Comparison of ENCODE assay signal across 8 mouse cellular contexts in genomic region chr10:128748252-128748864, GRCm38 (mm10). TPM values are rescaled to one million over a fixed set of nuclear protein-coding genes. Genes with fewer than 3 reads are reported as not detected.
DNase-seq lines count a peak whose midpoint lies in the region; ATAC-seq and TF ChIP-seq lines count a peak whose summit lies in the region.

No protein-coding gene starts in this region.

- peak; percentile 95 for ATAC-seq in forebrain, embryonic 15.5 days (replicated peaks)
- ATAC-seq in lung, embryonic 14.5 days (ENCODE audit: insufficient read depth) = peak; percentile 82

- WGBS in forebrain, embryonic 15.5 days = under 1% methylated on average over 37 of the region's 37 CpGs
- WGBS in lung, embryonic 14.5 days = under 1% methylated on average over 37 of the region's 37 CpGs
- under 1% methylated on average over 37 of the region's 37 CpGs for WGBS in olfactory bulb, adult 2 months

- DNase-seq in MEL-GATA-1-ER (ENCODE audit: extremely low read depth, low read depth) = peak; percentile 83
- peak; percentile 84 for DNase-seq in cerebellum, adult 11-12 months
- DNase-seq in heart, postnatal 4 days = peak; percentile 79
- peak; percentile 67 to 68 for DNase-seq in layer of hippocampus, adult 2 months (ENCODE audit: low spot score in 2 of 2)
- peak; percentile 92 for DNase-seq in lung, embryonic 14.5 days
- DNase-seq in thymus, postnatal 0 days (ENCODE audit: low spot score) = peak; percentile 95

- peak; percentile 45; the same call in 1 of the 2 replicates for TF ChIP-seq POLR2A in olfactory bulb, adult 2 months (IDR thresholded peaks at IDR 0.05; ENCODE audit: insufficient read depth, low read depth, low read length)

- peak overlapping the region; percentile 86 for H3K4me2 ChIP-seq in forebrain, embryonic 15.5 days (replicated peaks)
- peak overlapping the region; percentile 91 for H3K4me2 ChIP-seq in lung, embryonic 14.5 days

- H3K27ac ChIP-seq in forebrain, embryonic 15.5 days (replicated peaks) = peak overlapping the region; percentile 92
- peak overlapping the region; percentile 93 for H3K27ac ChIP-seq in layer of hippocampus, adult 2 months
- H3K27ac ChIP-seq in lung, embryonic 14.5 days (ENCODE audit: low read depth) = peak overlapping the region; percentile 98
- H3K27ac ChIP-seq in olfactory bulb, adult 2 months (ENCODE audit: insufficient read depth, low read depth, low read length) = peak overlapping the region; percentile 92

- peak overlapping the region; percentile 83 for H3K4me3 ChIP-seq in forebrain, embryonic 15.5 days
- H3K4me3 ChIP-seq in layer of hippocampus, adult 2 months = peak overlapping the region; percentile 77
- peak overlapping the region; percentile 72 for H3K4me3 ChIP-seq in lung, embryonic 14.5 days (ENCODE audit: low read depth, low read length)
- H3K4me3 ChIP-seq in olfactory bulb, adult 2 months (ENCODE audit: insufficient read depth, low read depth, low read length) = peak overlapping the region; percentile 91

- peak; percentile 66 for TF ChIP-seq CTCF in layer of hippocampus, adult 2 months (conservative IDR thresholded peaks at IDR 0.05)
- peak; percentile 56 for TF ChIP-seq CTCF in lung, embryonic 14.5 days (IDR thresholded peaks at IDR 0.05; ENCODE audit: low read depth)
- peak; percentile 63; the same call in 1 of the 2 replicates for TF ChIP-seq CTCF in olfactory bulb, adult 2 months (IDR thresholded peaks at IDR 0.05; ENCODE audit: insufficient read depth, low read depth, low read length)

- 0 out of 2 replicates have a peak, but pooled peaks cover 2% of the 10 kb centered on the region for H3K36me3 ChIP-seq in forebrain, embryonic 15.5 days
- peaks cover 9% of the 10 kb centered on the region; the same call in 1 of the 2 replicates for H3K36me3 ChIP-seq in lung, embryonic 14.5 days (ENCODE audit: insufficient read depth)

- H3K9ac ChIP-seq in forebrain, embryonic 15.5 days (replicated peaks) = peak overlapping the region; percentile 70
- peak overlapping the region; percentile 86 for H3K9ac ChIP-seq in lung, embryonic 14.5 days

- no peaks in the 10 kb centered on the region for H3K9me3 ChIP-seq in forebrain, embryonic 15.5 days
- no peaks in the 10 kb centered on the region for H3K9me3 ChIP-seq in lung, embryonic 14.5 days (ENCODE audit: low read depth, low read length)

- peaks cover 36% of the 10 kb centered on the region for H3K4me1 ChIP-seq in forebrain, embryonic 15.5 days
- H3K4me1 ChIP-seq in lung, embryonic 14.5 days (ENCODE audit: insufficient read depth) = peaks cover 11% of the 10 kb centered on the region; the same call in 1 of the 2 replicates
- peaks cover 12% of the 10 kb centered on the region for H3K4me1 ChIP-seq in olfactory bulb, adult 2 months (ENCODE audit: control insufficient read depth, insufficient read depth, low read length)

- peaks cover 19% of the 10 kb centered on the region; the same call in 1 of the 2 replicates for H3K27me3 ChIP-seq in forebrain, embryonic 15.5 days
- H3K27me3 ChIP-seq in lung, embryonic 14.5 days (ENCODE audit: insufficient read depth, low read length) = no peaks in the 10 kb centered on the region

RNA-seq across cellular contexts. Expression of gene Pym1, which starts 0.7 kb away (rescaled TPM):
- 42.9 and 47.2 TPM in 2 replicates for polyA plus RNA-seq in forebrain, embryonic 15.5 days (2015; fragmentation: Nextera tagmentation; extraction: Ambion mirVana)
- total RNA-seq in heart, postnatal 4 days (2021) = 10 to 100 TPM; 20.3 to 21.9 TPM
- total RNA-seq in layer of hippocampus, adult 2 months (2021) = 10 to 100 TPM; 22.0 to 30.6 TPM
- 37.4 and 39.1 TPM in 2 replicates for polyA plus RNA-seq in lung, embryonic 14.5 days (2014; fragmentation: Nextera tagmentation; extraction: Ambion mirVana)
- not detected in 2 replicates for polyA plus RNA-seq in olfactory bulb, adult 2 months (2012; ENCODE audit: insufficient read depth, insufficient read length, low replicate concordance, missing spikeins)
- polyA plus RNA-seq in thymus, postnatal 0 days (2015; fragmentation: Nextera tagmentation; extraction: Ambion mirVana) = 74.7 and 79.2 TPM in 2 replicates

RNA-seq across cellular contexts. Expression of gene Dgka, which starts 3.7 kb away (rescaled TPM):
- 4.2 and 4.5 TPM in 2 replicates for polyA plus RNA-seq in forebrain, embryonic 15.5 days (2015; fragmentation: Nextera tagmentation; extraction: Ambion mirVana)
- total RNA-seq in heart, postnatal 4 days (2021) = 1 to 10 TPM; 5.3 to 6.5 TPM
- total RNA-seq in layer of hippocampus, adult 2 months (2021) = 10 to 100 TPM; 11.4 to 11.5 TPM
- polyA plus RNA-seq in lung, embryonic 14.5 days (2014; fragmentation: Nextera tagmentation; extraction: Ambion mirVana) = 6.9 and 7.0 TPM in 2 replicates
- 167 TPM in 1 of 2 replicates, not detected in the other for polyA plus RNA-seq in olfactory bulb, adult 2 months (2012; ENCODE audit: insufficient read depth, insufficient read length, low replicate concordance, missing spikeins)
- polyA plus RNA-seq in thymus, postnatal 0 days (2015; fragmentation: Nextera tagmentation; extraction: Ambion mirVana) = 135 and 136 TPM in 2 replicates

RNA-seq across cellular contexts. Expression of gene Mmp19, which starts 42.4 kb away (rescaled TPM):
- 0.20 and 0.43 TPM in 2 replicates for polyA plus RNA-seq in forebrain, embryonic 15.5 days (2015; fragmentation: Nextera tagmentation; extraction: Ambion mirVana)
- 1 to 10 TPM; 2.3 to 2.9 TPM for total RNA-seq in heart, postnatal 4 days (2021)
- under 1 TPM; 0.61 to 0.84 TPM for total RNA-seq in layer of hippocampus, adult 2 months (2021)
- 1.5 and 2.1 TPM in 2 replicates for polyA plus RNA-seq in lung, embryonic 14.5 days (2014; fragmentation: Nextera tagmentation; extraction: Ambion mirVana)
- polyA plus RNA-seq in olfactory bulb, adult 2 months (2012; ENCODE audit: insufficient read depth, insufficient read length, low replicate concordance, missing spikeins) = not detected in 2 replicates
- 0.48 and 0.67 TPM in 2 replicates for polyA plus RNA-seq in thymus, postnatal 0 days (2015; fragmentation: Nextera tagmentation; extraction: Ambion mirVana)

RNA-seq across cellular contexts. Expression of gene Cdk2, which starts 43.5 kb away (rescaled TPM):
- 37.6 and 39.7 TPM in 2 replicates for polyA plus RNA-seq in forebrain, embryonic 15.5 days (2015; fragmentation: Nextera tagmentation; extraction: Ambion mirVana)
- total RNA-seq in heart, postnatal 4 days (2021) = 10 to 100 TPM; 59.2 to 63.1 TPM
- 1 to 10 TPM; 2.0 to 3.0 TPM for total RNA-seq in layer of hippocampus, adult 2 months (2021)
- polyA plus RNA-seq in lung, embryonic 14.5 days (2014; fragmentation: Nextera tagmentation; extraction: Ambion mirVana) = 105 and 109 TPM in 2 replicates
- polyA plus RNA-seq in olfactory bulb, adult 2 months (2012; ENCODE audit: insufficient read depth, insufficient read length, low replicate concordance, missing spikeins) = not detected in 2 replicates
- polyA plus RNA-seq in thymus, postnatal 0 days (2015; fragmentation: Nextera tagmentation; extraction: Ambion mirVana) = 115 and 117 TPM in 2 replicates

RNA-seq across cellular contexts. Expression of gene Pmel, which starts 44.4 kb away (rescaled TPM):
- 0.09 and 0.33 TPM in 2 replicates for polyA plus RNA-seq in forebrain, embryonic 15.5 days (2015; fragmentation: Nextera tagmentation; extraction: Ambion mirVana)
- total RNA-seq in heart, postnatal 4 days (2021) = 1 to 10 TPM; 1.3 to 1.8 TPM
- under 1 TPM; 0.33 to 0.34 TPM for total RNA-seq in layer of hippocampus, adult 2 months (2021)
- 1.4 TPM in 2 replicates for polyA plus RNA-seq in lung, embryonic 14.5 days (2014; fragmentation: Nextera tagmentation; extraction: Ambion mirVana)
- polyA plus RNA-seq in olfactory bulb, adult 2 months (2012; ENCODE audit: insufficient read depth, insufficient read length, low replicate concordance, missing spikeins) = not detected in 2 replicates
- 1.1 and 1.3 TPM in 2 replicates for polyA plus RNA-seq in thymus, postnatal 0 days (2015; fragmentation: Nextera tagmentation; extraction: Ambion mirVana)

Comparison
In these comparisons a context has a peak if more than half of its experiments do, and no peak if none do; other contexts are left out.
1. Peak in every context shown above with its lines: DNase-seq, ATAC-seq, H3K4me3 ChIP-seq and H3K27ac ChIP-seq.
2. RNA of gene Pym1, which starts 0.7 kb away (polyA plus RNA-seq): 74.7 to 79.2 TPM in thymus, postnatal 0 days, 42.9 to 47.2 TPM in forebrain, embryonic 15.5 days and 37.4 to 39.1 TPM in lung, embryonic 14.5 days; not detected in olfactory bulb, adult 2 months; every median in the first group is over 10 times any median in the second.